Mouse (Mus musculus): ENCODE data around the gene Mab21l2. TPM values are rescaled to one million over a fixed set of nuclear protein-coding genes. Genes with fewer than 3 reads are reported as not detected.

Mab21l2 gene
- total and polyA plus RNA-seq, 2 experiments: 0.28 TPM; not detected in 1

DNA sequence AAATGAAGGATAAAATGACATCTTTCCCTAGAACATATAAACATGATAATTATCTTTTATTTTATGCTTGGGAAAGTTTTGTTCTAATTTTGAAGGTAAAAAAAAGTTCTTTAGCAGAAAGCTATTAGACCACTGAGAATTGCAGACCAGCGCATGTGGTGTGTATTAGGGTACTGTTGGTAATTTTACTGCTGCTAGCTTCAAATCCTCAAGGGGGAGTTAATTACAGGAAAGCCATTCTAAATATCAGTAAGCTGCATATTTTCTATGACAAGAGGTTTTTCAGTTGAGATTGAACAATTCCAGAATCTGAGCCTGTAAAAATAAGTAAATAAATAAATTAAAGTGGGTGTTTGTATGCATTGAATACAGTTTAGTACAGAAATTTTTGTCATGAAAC, 11.7 kb downstream of the Mab21l2 start:
- Histone ChIP-seq H3K27me3 (ENCODE audit: control insufficient read depth, insufficient read depth, low read length) (no peaks in the 10 kb centered on the region), H3K36me3 (ENCODE audit: control insufficient read depth, insufficient read depth, low read length) (no peaks in the 10 kb centered on the region; the same call in 1 of the 2 replicates), H3K79me2 (ENCODE audit: control insufficient read depth, insufficient read depth, low read length) (no peaks in the 10 kb centered on the region), H3K4me1 (ENCODE audit: control insufficient read depth, insufficient read depth, low read length) (peaks cover 9% of the 10 kb centered on the region), H3K27ac (replicated peaks; ENCODE audit: insufficient read depth, low read depth, low read length) (no peak overlapping the region), H3K9ac (ENCODE audit: low read depth, low read length) (no peak overlapping the region), H3K4me3 (ENCODE audit: insufficient read depth, low read depth, low read length) (no peak overlapping the region)
- 97% methylated on average over 1 of the region's 1 CpGs for WGBS
- no peak for DNase-seq (ENCODE audit: extremely low read depth, low read depth, low spot score)
- TF ChIP-seq POLR2A (IDR thresholded peaks at IDR 0.05; ENCODE audit: extremely low read depth, insufficient read depth, low read length): no peak
- TF ChIP-seq CTCF (IDR thresholded peaks at IDR 0.05; ENCODE audit: low read depth, low read length): no peak

DNA sequence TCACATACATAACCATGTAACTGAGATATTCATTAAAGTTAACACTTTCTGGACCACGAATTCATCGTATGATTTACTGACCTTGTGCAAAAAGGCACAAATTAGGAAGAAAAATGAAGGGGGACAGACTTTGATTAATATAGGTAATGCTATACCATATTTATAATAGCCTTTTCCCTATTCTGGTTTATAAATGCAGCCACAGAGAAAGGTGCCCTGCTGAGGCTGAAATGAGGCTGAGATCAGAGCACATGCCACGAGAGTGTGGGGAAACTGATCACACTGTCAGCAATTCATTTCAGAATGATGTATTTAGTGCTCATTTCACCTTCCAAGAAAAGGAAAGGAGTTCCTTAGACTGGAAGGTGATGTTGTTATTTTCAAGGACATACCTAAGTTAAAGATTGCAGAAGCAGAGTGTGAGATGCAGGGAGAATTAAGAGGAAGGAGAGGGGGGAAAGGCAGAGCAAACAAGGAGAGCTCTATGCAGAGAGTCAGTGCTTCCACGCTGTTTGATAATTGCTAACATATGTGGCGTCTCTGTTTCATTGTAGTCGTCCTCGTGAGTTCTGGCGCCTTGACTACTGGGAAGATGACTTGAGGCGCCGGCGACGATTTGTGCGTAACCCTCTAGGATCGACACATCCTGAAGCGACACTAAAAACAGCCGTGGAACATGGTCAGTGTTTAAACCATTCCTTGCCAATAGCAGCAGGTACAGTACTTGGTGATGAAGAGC, 16.7 kb downstream of the Mab21l2 start:
- Histone ChIP-seq H3K27me3 (ENCODE audit: control insufficient read depth, insufficient read depth, low read length) (no peaks in the 10 kb centered on the region), H3K4me1 (ENCODE audit: control insufficient read depth, insufficient read depth, low read length) (no peaks in the 10 kb centered on the region), H3K4me3 (ENCODE audit: insufficient read depth, low read depth, low read length) (no peak overlapping the region), H3K36me3 (ENCODE audit: control insufficient read depth, insufficient read depth, low read length) (no peaks in the 10 kb centered on the region; the same call in 1 of the 2 replicates), H3K79me2 (ENCODE audit: control insufficient read depth, insufficient read depth, low read length) (no peaks in the 10 kb centered on the region; the same call in 1 of the 2 replicates), H3K27ac (replicated peaks; ENCODE audit: insufficient read depth, low read depth, low read length) (no peak overlapping the region), H3K9ac (ENCODE audit: low read depth, low read length) (no peak overlapping the region)
- WGBS: 89% methylated on average over 16 of the region's 16 CpGs
- no peak for DNase-seq (ENCODE audit: extremely low read depth, low read depth, low spot score)
- TF ChIP-seq POLR2A (IDR thresholded peaks at IDR 0.05; ENCODE audit: extremely low read depth, insufficient read depth, low read length) (no peak), CTCF (IDR thresholded peaks at IDR 0.05; ENCODE audit: low read depth, low read length) (no peak)

DNA sequence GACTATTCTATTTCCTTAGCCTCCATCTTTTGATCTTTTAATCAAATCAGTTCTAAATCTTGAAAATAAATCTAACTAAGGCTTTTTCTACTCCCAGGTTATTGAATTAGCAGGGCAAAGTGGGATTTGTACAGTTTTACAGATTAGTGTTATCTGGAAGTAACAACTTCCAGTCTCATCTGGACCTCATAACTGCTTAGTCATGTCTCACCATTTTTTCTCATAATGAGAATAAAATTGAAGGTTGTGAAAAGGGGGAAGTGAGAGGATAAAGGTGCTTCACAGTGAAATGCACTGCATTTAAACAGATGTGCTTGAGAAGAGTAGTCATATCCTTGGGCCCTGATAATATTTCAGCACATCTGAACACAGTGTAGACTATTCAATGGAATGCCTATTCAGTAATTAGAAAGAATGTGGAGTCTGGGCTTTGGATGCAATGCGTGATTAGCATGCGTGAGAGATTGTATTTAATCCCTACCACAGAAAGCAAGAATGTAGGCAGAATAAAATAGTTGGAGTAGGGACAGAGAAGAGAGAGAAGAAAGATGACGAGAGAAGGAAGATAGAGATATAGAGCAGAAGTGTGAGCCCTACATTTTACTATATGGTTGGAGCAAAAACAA, 25.4 kb downstream of the Mab21l2 start:
- H3K79me2 ChIP-seq (ENCODE audit: control insufficient read depth, insufficient read depth, low read length): no peaks in the 10 kb centered on the region; the same call in 1 of the 2 replicates
- no peak overlapping the region for H3K9ac ChIP-seq (ENCODE audit: low read depth, low read length)
- no peaks in the 10 kb centered on the region for H3K27me3 ChIP-seq (ENCODE audit: control insufficient read depth, insufficient read depth, low read length)
- no peaks in the 10 kb centered on the region for H3K4me1 ChIP-seq (ENCODE audit: control insufficient read depth, insufficient read depth, low read length)
- no peak overlapping the region for H3K4me3 ChIP-seq (ENCODE audit: insufficient read depth, low read depth, low read length)
- DNase-seq (ENCODE audit: extremely low read depth, low read depth, low spot score): no peak
- H3K27ac ChIP-seq (replicated peaks; ENCODE audit: insufficient read depth, low read depth, low read length): no peak overlapping the region
- TF ChIP-seq CTCF (IDR thresholded peaks at IDR 0.05; ENCODE audit: low read depth, low read length): no peak
- no peak for TF ChIP-seq POLR2A (IDR thresholded peaks at IDR 0.05; ENCODE audit: extremely low read depth, insufficient read depth, low read length)
- H3K36me3 ChIP-seq (ENCODE audit: control insufficient read depth, insufficient read depth, low read length): no peaks in the 10 kb centered on the region
- WGBS: 96% methylated on average over 3 of the region's 3 CpGs

DNA sequence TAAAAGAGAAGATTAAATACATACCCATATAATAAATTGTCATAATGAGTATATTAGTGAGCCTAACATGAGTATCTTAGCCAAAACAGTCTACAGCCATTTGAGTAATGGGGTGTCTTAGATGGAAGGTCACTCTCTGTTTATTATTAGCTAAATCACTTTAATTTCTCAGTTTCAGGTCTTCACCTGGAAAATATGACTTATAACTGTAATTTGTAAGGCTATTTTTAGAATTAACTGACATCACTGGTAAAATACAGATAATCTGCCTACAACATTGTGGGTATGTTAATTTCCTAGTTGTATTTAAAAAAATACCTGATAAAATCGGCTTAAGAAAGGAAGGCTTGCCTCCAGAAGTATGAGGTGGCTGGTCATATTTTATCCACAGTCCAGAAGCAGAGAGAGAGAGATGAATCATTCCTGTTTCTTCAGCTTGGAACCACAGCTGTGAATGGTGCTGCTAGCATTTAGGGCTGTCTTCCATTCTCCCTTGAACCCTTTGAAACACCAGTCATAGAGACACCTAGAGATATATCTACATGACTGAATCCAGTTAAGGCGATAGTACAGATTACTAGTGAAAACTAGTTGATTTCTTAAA, 29.8 kb downstream of the Mab21l2 start:
- Histone ChIP-seq H3K9ac (ENCODE audit: low read depth, low read length) (no peak overlapping the region), H3K4me3 (ENCODE audit: insufficient read depth, low read depth, low read length) (no peak overlapping the region), H3K27ac (replicated peaks; ENCODE audit: insufficient read depth, low read depth, low read length) (no peak overlapping the region), H3K79me2 (ENCODE audit: control insufficient read depth, insufficient read depth, low read length) (no peaks in the 10 kb centered on the region), H3K36me3 (ENCODE audit: control insufficient read depth, insufficient read depth, low read length) (no peaks in the 10 kb centered on the region), H3K4me1 (ENCODE audit: control insufficient read depth, insufficient read depth, low read length) (no peaks in the 10 kb centered on the region), H3K27me3 (ENCODE audit: control insufficient read depth, insufficient read depth, low read length) (no peaks in the 10 kb centered on the region)
- DNase-seq (ENCODE audit: extremely low read depth, low read depth, low spot score): no peak
- no peak for TF ChIP-seq CTCF (IDR thresholded peaks at IDR 0.05; ENCODE audit: low read depth, low read length)
- no peak for TF ChIP-seq POLR2A (IDR thresholded peaks at IDR 0.05; ENCODE audit: extremely low read depth, insufficient read depth, low read length)
- 83% methylated on average over 2 of the region's 2 CpGs for WGBS

DNA sequence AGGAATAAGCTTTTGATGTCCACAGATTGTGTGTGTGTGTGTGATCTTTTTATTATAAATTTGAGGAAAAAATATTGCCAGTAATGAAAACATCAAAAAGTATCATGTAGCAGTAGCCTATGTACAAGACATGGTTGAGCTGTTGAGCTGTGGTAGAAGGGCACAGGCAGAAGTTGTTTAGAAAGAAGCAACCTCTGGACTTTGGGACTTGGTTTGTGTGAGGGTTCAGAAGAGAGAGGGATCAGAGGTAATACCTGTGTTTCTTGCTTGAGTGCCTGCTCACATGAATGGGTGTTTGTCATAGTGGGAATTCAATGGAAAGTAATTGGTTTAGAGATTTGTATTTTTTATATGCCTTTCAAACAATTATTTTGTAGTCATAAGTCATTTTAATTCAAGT, 47.8 kb downstream of the Mab21l2 start:
- Histone ChIP-seq H3K79me2 (ENCODE audit: control insufficient read depth, insufficient read depth, low read length) (no peaks in the 10 kb centered on the region), H3K36me3 (ENCODE audit: control insufficient read depth, insufficient read depth, low read length) (no peaks in the 10 kb centered on the region), H3K9ac (ENCODE audit: low read depth, low read length) (no peak overlapping the region), H3K27me3 (ENCODE audit: control insufficient read depth, insufficient read depth, low read length) (no peaks in the 10 kb centered on the region), H3K4me3 (ENCODE audit: insufficient read depth, low read depth, low read length) (no peak overlapping the region), H3K4me1 (ENCODE audit: control insufficient read depth, insufficient read depth, low read length) (no peaks in the 10 kb centered on the region), H3K27ac (replicated peaks; ENCODE audit: insufficient read depth, low read depth, low read length) (no peak overlapping the region)
- DNase-seq (ENCODE audit: extremely low read depth, low read depth, low spot score): peak; percentile 47
- no peak for TF ChIP-seq POLR2A (IDR thresholded peaks at IDR 0.05; ENCODE audit: extremely low read depth, insufficient read depth, low read length)
- TF ChIP-seq CTCF (IDR thresholded peaks at IDR 0.05; ENCODE audit: low read depth, low read length): no peak
